Mouse (Mus musculus): ENCODE data around the gene Chn1. TPM values are rescaled to one million over a fixed set of nuclear protein-coding genes. Genes with fewer than 3 reads are reported as not detected.

The Chn1 gene
- polyA plus RNA-seq, 1 experiment from 2014 or later, result 94.9 TPM

DNA sequence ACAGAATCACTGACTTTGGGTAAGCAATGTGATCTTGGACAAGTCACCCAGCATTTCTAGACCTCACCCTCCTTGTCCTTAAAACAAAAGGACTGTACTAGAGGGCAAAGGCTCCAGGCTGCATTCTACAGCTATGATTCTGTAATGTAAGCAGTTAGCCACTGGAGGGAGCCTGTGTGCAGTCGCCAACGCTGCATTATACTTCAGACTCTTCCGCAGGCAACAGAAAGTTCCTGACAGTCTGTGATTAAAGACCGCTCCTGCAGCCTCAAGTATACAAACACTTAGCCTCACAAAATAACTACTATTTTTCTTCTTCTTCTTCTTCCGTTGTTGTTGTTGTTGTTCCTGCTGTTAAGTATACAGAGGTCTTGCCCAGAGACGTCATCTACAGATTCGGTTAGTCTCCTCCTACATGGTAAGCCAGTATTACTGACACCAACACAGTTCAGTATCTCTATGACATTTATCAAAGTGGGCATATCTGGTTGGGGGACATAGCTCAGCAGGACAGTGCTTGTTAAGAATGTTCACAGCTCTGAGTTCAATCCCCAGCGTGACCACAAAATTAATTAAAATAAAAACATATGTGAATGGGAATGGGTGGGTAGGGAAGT is 208.0 kb downstream of the Chn1 start:
- H3K27ac ChIP-seq (replicated peaks), result no peak overlapping the region
- H3K4me3 ChIP-seq, result no peak overlapping the region
- H3K4me2 ChIP-seq (replicated peaks), result no peak overlapping the region
- WGBS, result 26% methylated on average over 8 of the region's 8 CpGs
- no peaks in the 10 kb centered on the region for H3K9me3 ChIP-seq
- H3K27me3 ChIP-seq, result 0 out of 2 replicates have a peak, but pooled peaks cover 3% of the 10 kb centered on the region
- ATAC-seq (replicated peaks), result peak; percentile 66
- peaks cover 5% of the 10 kb centered on the region for H3K4me1 ChIP-seq
- no peaks in the 10 kb centered on the region for H3K36me3 ChIP-seq
- no peak overlapping the region for H3K9ac ChIP-seq (replicated peaks)

GRCm38 (mm10) chr2:73566162-73566561 is 209.0 kb downstream of the Chn1 start:
- peaks cover 9% of the 10 kb centered on the region; the same call in 1 of the 2 replicates for H3K4me1 ChIP-seq
- ATAC-seq (replicated peaks), result no peak
- H3K9ac ChIP-seq (replicated peaks), result no peak overlapping the region
- no peak overlapping the region for H3K4me2 ChIP-seq (replicated peaks)
- H3K36me3 ChIP-seq, result no peaks in the 10 kb centered on the region
- no peaks in the 10 kb centered on the region for H3K9me3 ChIP-seq
- WGBS, result 11% methylated on average over 7 of the region's 7 CpGs
- H3K27ac ChIP-seq (replicated peaks), result no peak overlapping the region
- 0 out of 2 replicates have a peak, but pooled peaks cover 3% of the 10 kb centered on the region for H3K27me3 ChIP-seq
- no peak overlapping the region for H3K4me3 ChIP-seq

- H3K36me3 ChIP-seq, result no peaks in the 10 kb centered on the region
- ATAC-seq (replicated peaks), result no peak
- H3K4me1 ChIP-seq, result peaks cover 9% of the 10 kb centered on the region; the same call in 1 of the 2 replicates
- no peak overlapping the region for H3K4me2 ChIP-seq (replicated peaks)
- no peak overlapping the region for H3K9ac ChIP-seq (replicated peaks)
- H3K4me3 ChIP-seq, result no peak overlapping the region
- 0 out of 2 replicates have a peak, but pooled peaks cover 3% of the 10 kb centered on the region for H3K27me3 ChIP-seq
- no peaks in the 10 kb centered on the region for H3K9me3 ChIP-seq
- 83% methylated on average over 7 of the region's 7 CpGs for WGBS
- no peak overlapping the region for H3K27ac ChIP-seq (replicated peaks)
Measured at GRCm38 (mm10) chr2:73563690-73564089, 211.5 kb downstream of the Chn1 start.

GRCm38 (mm10) chr2:73562656-73563055 is 212.5 kb downstream of the Chn1 start:
- no peak for ATAC-seq (replicated peaks)
- H3K9ac ChIP-seq (replicated peaks), result no peak overlapping the region
- no peak overlapping the region for H3K27ac ChIP-seq (replicated peaks)
- 94% methylated on average over 9 of the region's 9 CpGs for WGBS
- no peaks in the 10 kb centered on the region for H3K27me3 ChIP-seq
- H3K9me3 ChIP-seq, result no peaks in the 10 kb centered on the region
- no peak overlapping the region for H3K4me2 ChIP-seq (replicated peaks)
- no peak overlapping the region for H3K4me3 ChIP-seq
- H3K4me1 ChIP-seq, result peaks cover 9% of the 10 kb centered on the region; the same call in 1 of the 2 replicates
- no peaks in the 10 kb centered on the region for H3K36me3 ChIP-seq

DNA sequence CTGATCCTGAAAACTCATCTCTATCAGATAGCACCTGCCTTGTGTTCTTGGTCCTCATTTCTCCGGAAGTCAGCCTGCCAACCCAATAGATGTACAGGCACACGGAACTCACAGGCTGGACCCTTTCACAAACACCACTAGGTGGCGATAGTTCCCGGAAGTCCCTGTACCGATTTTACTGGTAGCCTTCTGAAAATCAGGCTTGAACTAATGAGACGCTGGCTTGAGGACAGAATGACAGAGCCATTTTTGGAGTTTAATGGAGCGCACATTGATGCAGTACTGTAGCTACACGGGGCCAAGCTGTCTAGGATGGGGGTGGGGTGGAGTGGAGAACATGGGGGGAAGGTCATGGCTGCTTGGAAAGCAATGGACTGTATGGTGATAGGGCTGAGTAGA is 213.5 kb downstream of the Chn1 start:
- H3K4me3 ChIP-seq, result peak overlapping the region; percentile 39
- no peaks in the 10 kb centered on the region for H3K27me3 ChIP-seq
- H3K4me2 ChIP-seq (replicated peaks), result peak overlapping the region; percentile 64
- no peak overlapping the region for H3K27ac ChIP-seq (replicated peaks)
- no peaks in the 10 kb centered on the region for H3K36me3 ChIP-seq
- WGBS, result 2% methylated on average over 8 of the region's 8 CpGs
- H3K9ac ChIP-seq (replicated peaks), result 0 out of 2 replicates have a peak overlapping the region, but pooled peaks have one; percentile 23
- H3K4me1 ChIP-seq, result peaks cover 9% of the 10 kb centered on the region; the same call in 1 of the 2 replicates
- ATAC-seq (replicated peaks), result peak; percentile 69
- no peaks in the 10 kb centered on the region for H3K9me3 ChIP-seq

DNA sequence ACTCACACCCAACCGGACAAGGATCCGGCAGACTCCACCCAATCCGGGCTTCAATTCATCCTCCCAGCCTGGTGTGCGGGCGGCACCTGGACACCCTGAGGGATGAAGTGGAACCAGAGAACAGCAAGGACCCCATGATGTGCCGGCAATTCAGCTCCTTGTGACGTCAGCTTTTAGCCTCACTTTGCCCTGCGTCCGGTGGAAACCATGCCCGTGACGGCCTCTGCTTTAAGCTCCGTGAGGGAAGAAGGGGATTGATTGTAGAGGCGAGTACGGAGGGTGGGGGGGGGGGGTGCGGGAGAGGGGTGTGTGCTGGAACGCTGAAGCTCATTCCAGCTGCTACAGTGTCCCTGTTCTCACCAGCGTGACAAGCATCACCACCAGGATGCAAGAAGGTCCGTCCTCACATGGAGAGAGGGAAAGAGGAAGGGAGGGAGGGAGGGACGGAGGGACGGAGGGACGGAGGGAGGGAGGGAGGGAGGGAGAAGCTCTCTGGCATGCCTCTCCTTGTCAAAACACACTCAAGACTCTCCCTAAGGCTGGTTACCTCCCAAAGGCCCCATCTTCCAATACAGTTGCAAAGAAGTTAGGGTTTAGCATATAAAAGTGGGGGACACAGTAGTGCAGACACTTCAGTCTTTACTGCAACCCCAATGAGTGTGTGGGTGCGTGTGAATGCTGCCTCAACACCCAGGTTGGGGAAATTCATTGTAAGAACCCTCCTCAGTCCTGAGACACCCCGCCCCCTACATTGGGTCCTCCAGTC is 214.1 kb downstream of the Chn1 start:
- under 1% methylated on average over 23 of the region's 23 CpGs for WGBS
- peak overlapping the region; percentile 39 for H3K4me3 ChIP-seq
- ATAC-seq (replicated peaks), result peak; percentile 65
- no peaks in the 10 kb centered on the region for H3K9me3 ChIP-seq
- H3K27ac ChIP-seq (replicated peaks), result no peak overlapping the region
- H3K4me2 ChIP-seq (replicated peaks), result peak overlapping the region; percentile 64
- H3K36me3 ChIP-seq, result no peaks in the 10 kb centered on the region
- no peaks in the 10 kb centered on the region for H3K27me3 ChIP-seq
- H3K9ac ChIP-seq (replicated peaks), result peak overlapping the region; percentile 42
- peaks cover 9% of the 10 kb centered on the region; the same call in 1 of the 2 replicates for H3K4me1 ChIP-seq

Other genes with a start within 250 kb of the Chn1 start
- 1.9 and 2.1 TPM in 2 replicates for gene Wipf1, start 245.6 kb downstream of the Chn1 start, polyA plus RNA-seq (2015; fragmentation: Nextera tagmentation; extraction: Ambion mirVana)
- gene Chrna1, start 195.0 kb downstream of the Chn1 start, polyA plus RNA-seq (2015; fragmentation: Nextera tagmentation; extraction: Ambion mirVana), result 0.11 TPM in 2 replicates
- 110 and 113 TPM in 2 replicates for gene Atf2, start 117.3 kb upstream of the Chn1 start, polyA plus RNA-seq (2015; fragmentation: Nextera tagmentation; extraction: Ambion mirVana)
- 878 and 886 TPM in 2 replicates for gene Atp5g3, start 136.0 kb upstream of the Chn1 start, polyA plus RNA-seq (2015; fragmentation: Nextera tagmentation; extraction: Ambion mirVana)

Measured in forebrain, embryonic 15.5 days (tissue).